Mouse (Mus musculus): ENCODE measurements around the gene Ddx55.

DNA sequence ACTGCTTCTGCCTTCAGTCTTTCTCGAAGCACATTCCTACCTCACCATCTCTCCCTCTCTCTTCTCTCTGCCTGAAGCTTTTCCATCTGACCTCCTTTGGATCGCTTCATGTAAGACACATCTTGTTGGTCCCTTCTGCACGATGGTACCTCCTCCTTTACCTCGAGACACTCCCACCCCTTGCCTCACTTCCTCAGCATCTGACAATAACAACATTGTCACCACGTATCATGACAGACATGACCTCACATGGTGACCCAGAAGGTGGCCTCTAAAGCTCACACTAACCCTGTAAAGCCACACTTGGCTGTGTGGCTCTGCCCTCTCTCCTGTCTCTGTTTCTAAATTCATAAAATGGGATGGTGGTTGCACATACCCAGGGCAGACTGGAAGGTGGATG is 36.9 kb upstream of the Ddx55 start:
- TF ChIP-seq CTCF (conservative IDR thresholded peaks at IDR 0.05; ENCODE audit: insufficient read depth, insufficient read length, low read depth, low read length) (no peak), POLR2A (IDR thresholded peaks at IDR 0.05; ENCODE audit: low read depth, low read length) (no peak)
